Mouse (Mus musculus): Measurements from ENCODE around the gene Scgb1b3.

Gene Scgb1b3

GRCm38 (mm10) chr7:31375292-31375691, at the start of gene Scgb1b3:
TSS of gene Scgb1b3 (plus strand) at chr7:31375592.
- no peak for DNase-seq

GRCm38 (mm10) chr7:31362022-31362560, 13.3 kb upstream of the Scgb1b3 start, which contains the start of gene Scgb2b3:
TSS of gene Scgb2b3 (minus strand) at chr7:31362072.
- DNase-seq: no peak

All from kidney, postnatal 14 days (tissue).